Mouse (Mus musculus) frontal cortex, postnatal 25 days (tissue): ENCODE data around the gene Hipk2.

Experiments
- DNase-seq, 2 experiments: peaks; one replicate each; pipeline ENCODE4 v3.0.0; 2022; ENCODE audit warnings: low spot score in 2 of 2

The Hipk2 gene

DNA sequence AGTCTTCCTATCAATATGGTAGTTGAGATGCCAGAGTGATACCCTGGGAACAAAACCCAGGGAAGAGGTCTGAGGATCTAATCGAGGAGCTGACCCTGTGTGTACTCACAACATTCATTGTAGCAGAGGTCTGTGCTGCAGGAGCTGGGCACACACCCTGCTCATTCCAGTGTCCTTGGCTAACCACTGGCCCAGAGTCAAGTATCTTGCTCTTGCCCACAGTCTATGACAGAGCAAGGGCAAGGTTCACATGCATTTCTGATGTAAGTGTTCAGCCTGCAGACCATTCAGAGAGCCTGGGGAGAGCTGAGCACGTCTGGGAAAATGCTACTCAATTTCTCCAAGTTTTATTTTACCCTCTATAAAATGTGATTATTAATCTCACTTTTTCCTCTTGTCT, 122.2 kb downstream of the Hipk2 start:
- DNase-seq, result no peak

DNA sequence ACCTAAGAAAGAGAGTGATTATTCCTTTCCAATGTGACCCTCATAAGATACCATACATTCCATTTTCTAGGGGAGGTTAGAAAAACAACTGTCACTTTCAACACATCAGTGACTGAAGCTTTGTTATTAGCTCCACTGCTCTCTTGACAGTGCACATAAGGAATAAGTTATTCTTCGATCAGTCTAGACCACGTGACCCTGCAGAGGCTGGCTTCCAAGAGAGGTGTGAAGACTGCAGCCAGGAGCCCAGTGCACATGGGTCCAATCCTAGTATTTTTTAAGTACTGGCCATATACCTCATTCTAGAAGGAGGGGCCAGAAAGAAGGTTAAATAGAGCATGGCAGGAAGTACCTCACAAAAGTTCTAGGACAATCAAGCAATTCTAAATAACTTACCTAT, 122.9 kb downstream of the Hipk2 start:
- no peak for DNase-seq

DNA sequence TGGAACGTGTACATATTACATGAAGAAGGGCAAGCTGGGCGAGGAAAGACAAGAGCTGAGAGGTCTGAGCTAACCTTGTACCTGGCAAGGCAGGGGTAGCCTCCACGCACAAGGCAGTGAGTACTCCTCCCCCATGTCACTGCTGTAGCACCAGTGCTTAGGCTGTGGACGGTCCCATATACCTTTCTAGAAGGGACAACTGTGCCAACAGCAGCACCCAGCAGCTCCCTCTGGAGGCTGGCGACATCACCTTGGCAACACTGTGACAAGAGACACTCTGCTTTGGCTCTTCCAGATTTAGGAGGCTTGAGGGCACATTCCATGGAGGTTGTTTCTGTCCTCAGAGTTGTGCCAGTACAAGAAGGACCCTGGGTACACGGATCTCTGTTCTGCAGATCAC, 123.5 kb downstream of the Hipk2 start:
- no peak for DNase-seq

DNA sequence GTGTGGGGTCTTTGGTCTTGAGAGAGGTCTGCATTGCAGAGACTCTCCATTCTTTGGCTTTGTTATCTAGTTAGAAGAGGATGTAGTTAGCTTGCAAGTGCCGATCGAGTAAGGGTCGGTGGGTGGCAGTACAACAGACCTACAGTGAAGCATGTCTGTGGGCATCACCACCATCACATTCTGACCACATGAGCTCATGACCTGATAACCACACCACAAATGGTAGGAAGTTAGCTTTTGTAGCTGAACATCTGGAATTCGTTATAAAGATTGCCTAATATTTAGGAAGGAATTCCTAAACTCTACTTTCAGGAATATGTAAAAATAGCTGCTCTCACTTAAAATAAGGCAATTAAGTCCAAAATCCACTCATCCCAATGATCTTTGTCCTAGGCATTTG, 127.9 kb downstream of the Hipk2 start:
- DNase-seq, result no peak

DNA sequence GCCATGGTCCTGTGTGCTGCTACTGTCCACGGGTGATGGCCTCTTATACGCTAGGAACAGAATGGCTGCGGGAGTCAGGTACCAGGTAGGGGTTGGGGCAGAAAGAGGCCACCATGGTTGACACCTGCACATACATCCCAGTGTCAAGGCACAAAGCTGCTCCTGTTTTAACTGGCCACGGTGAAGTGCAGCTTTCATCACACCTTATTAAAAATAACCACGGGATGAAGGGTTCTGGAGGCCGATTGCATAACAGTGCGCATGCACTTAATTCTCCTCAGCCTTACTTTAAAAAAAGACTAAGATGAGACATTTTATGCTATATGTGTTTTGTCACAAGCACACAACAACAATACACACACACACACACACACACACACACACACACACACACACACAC, 132.6 kb downstream of the Hipk2 start:
- no peak for DNase-seq

DNA sequence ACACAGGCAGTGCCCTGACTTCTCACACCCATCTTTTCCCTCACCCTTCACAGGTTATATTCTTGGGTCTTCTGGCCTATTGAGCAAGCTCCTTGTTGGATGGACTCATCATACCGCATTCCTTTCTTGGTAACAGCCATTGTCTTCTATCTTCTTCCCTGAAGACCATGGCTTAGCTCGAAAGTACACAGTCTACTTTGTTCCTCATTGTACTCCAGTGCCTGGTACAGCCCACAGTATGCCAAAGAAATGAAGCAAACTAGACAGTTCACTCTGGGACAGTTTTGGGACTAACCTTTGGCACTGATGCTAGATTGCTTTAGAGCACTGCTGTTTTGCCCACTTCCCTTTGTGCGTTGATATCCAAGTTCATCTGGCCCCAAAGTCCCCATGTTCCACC, 133.5 kb downstream of the Hipk2 start:
- DNase-seq, result no peak

DNA sequence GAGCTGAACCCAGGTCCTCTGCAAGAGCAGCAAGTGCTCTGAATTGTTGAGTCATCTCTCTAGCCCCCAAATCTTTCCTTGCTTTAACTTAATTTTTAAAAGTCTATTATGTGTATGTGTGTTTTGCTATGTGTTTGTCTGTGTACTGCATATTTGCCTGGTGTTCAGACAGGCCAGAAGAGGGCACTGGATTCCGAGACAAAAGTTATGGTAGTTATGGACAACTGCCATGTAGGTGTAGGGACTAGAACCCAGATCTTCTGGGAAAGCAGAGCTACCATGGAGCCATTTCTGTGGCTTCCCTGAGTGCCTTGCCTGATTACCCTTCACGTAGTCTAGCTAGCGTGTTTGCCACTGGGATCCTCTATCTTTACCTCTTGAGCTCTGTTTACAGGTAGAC, 134.9 kb downstream of the Hipk2 start:
- no peak for DNase-seq

DNA sequence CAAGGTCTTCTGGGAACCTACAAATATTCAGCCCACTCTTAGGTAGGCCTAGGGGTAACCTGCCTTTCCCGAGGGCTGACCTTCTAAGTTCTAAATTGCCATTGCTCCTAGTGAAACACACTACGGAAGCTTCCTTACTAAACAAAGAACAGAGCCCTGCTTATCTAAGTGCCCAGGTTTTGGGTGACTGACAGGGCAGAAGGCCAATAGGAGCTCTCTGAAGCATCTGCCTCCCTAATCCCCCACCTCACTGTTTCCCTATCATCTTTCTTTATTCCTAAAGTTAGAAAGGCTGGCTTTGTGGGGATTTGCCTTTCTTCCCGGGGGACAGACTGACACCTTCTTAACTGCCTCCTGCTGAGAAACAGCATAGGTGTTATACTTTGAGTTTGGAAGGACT, 136.7 kb downstream of the Hipk2 start:
- no peak for DNase-seq

DNA sequence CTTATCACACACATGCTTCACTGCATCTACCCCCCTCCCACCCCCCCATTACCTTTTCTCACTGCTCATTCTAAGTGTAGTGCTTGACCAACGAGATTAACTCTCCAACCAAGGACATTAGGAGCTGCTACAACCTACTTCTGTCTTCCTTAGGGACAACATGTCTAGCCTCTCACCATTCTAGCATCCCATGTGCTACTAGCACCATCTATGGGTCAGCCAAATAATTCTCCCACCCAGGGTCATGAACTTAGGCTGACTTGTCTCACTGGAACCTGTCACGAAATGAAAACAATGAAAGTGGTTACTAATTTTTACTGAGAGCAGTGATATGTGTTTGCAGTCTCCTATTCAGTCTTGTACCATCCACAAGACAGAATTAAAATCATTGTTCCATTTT, 138.2 kb downstream of the Hipk2 start:
- DNase-seq, result no peak

DNA sequence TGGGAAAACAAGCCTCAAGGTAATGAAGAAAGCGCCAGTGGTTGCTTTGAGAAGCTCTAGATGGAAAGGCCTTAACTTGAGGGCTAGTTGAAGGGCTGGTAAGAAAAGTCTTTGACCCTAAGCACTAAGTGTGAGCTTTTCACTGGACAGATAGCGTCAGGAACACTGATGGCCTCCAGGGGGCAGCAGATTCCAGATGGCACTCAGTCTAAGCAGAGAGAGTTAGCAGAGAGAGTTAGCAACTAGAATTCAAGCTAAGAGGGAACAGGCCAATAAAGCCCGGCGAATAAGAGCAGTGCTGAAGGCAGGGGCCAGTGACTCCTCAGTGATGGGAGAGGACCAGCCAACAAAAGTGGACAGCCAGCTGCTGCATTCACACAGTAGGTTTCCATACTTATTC, 139.7 kb downstream of the Hipk2 start:
- DNase-seq, result peak; percentile 68 to 74

DNA sequence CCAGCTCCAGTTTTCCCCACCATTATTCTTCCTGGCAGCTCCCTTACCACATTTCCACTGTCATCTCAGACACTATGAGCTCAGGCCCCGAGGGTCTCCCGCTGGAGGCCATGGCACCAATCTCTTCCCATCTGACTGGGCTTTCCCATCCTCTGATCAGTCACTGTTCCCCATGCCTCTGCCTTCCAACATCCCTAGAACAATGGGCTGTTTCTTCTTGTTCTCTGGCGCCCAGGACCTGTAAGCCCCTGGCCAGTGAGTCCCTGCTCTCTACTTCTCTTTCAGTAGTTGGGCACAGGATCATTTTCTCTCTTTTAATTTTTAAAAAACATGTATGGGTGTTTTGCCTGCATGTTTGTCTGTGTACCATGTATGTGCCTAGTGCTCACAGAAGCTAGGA, 143.3 kb downstream of the Hipk2 start:
- DNase-seq, result no peak

DNA sequence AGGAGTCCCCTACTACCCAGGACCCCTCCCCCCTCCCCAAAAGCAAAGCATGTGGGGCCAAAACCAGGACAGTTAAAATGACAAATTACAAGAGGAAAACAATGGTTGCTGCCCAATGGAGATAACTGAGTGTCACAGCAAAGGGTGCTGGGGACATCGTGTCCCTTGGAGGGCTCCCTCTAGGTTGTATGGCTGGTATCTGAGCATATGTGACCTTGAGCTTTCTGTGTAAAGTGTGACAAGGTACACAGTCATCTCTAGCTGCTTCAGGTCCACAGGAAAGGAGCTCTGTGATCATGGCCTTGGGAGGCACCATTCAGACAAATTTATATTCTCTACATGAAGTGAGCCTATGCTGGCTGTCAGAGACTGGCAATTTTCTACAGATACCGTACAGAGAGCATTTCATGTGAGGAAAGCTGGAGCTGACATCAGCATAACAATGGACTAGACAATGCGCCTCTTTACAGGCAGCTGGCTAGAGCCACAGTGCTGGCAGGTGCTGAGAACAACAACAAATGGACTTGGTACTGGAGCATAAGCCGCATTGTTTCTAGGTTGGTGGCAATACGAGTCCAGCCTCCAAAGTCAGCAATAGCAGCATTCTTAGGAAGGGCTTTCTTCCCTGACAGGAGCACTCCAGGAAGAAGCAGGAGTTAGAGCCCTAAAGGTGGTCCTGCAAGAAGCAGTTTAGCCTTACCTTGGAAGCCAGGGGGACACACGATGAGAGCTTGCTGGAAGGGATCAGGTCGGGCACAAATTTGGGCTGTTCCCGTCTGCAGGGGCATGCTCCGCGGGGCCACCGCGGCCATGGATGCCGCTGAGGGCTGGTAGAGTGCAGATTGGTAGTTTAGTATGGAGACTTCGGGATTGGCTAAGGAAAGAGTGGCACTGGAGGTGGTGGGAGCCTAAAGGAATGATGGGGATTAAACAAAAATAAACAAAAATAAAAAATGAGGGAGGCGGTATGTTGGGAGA, 145.5 kb downstream of the Hipk2 start:
- no peak for DNase-seq

DNA sequence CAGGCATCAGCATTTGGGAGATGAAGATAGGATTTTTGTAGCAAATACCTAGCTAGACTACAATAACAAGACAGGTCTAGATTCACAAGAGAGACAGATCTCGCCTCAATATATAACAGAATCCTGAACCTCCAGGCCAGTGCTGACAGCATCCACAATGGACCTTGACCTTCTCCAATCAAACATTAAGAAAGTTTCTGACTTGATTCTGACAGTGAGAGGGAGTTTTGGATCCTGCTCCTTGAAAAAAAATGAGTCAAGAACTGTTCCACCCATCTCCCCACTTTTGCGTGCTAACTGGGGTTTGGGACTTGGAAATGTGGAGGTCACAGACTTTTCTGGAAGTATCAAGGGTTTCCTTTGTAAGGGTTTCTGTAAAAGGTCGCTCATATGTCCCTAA, 150.4 kb downstream of the Hipk2 start:
- no peak for DNase-seq

DNA sequence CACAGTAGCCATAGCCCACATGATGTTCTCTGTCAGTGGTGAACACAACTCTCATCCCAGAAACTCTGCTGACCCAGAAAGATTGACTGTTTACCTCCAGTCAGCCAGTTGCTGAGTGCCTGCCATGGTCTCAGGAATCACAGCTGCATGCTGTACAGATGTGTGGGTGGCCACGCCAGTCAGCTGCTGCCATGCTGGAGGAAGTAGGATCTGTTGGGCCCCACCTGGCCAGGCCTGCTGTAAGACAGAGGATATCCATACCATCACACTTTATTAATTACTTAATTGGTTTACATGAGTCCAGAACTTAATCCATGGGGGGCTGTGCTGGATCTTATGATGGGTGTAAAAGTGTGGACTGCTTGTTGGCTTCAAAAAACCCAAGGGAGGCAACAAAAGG, 154.6 kb downstream of the Hipk2 start:
- DNase-seq, result no peak

DNA sequence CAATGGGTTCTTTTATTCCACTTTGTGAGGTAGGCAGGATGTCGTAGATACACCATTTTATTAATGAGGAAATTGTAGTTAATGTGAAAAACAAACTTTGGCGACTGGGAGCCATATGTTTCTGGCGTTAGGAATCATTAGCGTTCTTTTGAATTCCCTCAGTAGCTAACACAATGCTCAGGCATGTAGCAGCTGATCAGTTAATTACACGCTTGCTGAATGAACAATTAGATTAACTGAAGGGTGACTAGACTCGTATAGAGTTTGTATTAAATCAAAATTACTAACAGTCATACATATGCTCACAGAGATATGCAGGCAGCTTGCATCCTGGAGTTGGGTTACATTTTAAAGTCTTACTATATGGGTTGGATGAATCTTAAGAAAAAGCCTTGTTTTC, 156.7 kb downstream of the Hipk2 start:
- no peak for DNase-seq

DNA sequence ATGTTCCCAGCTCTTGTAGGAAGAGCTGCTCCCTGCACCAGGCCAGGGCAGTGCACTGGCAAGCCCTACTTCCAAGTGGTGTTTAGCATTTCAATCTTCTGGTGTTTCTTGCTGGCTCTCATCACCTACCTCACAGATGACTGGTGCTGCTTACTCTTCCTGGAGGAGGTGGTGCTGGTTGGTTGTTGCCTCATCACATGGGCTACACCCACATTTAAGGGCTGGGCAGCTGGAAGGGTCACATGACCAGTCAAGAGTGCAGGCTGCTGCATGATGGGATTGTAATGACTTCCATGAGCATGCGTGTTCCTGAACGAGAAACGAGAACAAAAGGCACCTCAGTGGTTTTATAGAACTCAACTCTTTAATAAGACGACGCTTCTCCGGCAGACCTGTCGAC, 157.3 kb downstream of the Hipk2 start:
- no peak for DNase-seq

DNA sequence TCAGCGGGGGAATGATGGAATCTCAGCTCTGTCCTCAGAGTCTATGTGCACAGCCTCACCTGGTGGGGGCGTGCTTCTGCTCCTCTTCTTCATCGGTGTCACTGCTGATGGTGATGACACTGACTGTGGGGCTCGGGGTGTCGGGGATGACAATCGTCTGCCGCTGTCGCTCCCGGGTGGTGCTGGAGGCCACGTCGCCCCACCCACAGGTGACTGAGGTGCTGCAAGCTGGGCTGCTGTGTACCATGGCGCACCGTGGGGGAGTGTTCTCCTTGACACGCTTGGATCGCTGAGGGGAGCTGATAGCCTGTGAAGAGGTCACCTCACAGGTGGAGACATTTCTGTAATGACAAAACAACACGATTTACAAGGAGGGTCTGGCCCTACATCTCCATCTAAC, 160.1 kb downstream of the Hipk2 start:
- DNase-seq, result no peak

DNA sequence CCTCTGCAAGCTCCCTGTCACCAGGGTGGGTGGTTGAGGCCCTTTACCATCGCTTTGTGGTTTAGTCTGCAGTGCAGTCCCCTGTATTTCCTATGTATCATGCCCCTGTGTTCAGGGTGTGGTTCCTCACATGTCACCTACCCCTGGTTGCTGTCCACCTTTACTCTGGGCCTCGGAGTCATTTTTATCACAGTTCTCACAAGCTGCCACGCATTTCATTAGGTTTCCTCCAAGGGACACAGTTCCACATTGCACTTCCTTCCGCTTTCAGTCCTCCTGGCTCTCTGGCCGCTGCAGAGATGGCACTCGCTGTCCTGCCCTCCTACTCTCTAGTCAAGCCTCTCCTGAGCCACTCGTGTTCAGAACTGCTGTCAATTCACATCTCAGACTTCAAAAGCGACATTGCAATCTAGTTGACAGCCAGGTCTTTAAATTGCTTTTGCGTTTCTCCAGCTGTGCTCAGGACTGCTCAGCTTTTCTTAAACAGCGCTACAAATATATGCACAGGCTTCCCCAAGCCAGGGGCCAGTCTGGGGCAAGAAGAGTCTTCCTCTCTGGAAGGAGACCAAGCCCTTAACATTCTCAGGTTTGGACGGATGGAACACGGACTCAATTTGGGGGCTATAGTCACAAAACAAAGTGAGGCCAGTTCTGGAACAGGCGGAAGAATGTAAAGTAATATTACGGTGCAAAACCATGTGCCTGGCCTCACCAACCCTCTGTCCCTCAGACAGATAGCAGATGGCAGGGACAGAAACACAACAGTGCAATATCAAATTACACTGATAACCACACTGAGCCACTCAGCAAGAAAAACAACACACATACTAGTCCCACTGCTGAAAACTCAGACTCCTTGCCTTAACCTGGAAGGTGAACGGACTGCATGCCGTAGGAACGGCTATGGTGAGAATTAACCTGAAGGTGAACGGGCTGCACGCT, 161.7 kb downstream of the Hipk2 start:
- DNase-seq, result no peak

DNA sequence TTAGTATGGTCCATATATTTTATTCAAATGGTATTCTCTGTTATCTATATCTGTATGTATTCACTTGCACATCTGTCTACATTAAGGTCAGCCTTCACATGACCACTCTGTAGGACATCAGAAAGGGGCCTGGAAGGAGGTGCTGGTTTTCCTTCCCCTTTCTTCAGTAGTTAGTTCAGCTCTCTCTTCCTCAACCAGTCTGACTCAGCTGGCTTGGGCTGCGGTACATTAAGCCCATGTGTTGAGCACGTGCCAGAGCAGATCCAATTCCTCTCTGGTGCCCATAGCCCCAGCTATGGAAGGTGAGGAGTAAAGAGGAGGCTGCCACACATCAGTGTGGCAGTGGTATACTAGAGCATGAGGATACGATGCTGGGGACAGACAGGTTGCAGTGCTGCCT, 165.5 kb downstream of the Hipk2 start:
- no peak for DNase-seq

DNA sequence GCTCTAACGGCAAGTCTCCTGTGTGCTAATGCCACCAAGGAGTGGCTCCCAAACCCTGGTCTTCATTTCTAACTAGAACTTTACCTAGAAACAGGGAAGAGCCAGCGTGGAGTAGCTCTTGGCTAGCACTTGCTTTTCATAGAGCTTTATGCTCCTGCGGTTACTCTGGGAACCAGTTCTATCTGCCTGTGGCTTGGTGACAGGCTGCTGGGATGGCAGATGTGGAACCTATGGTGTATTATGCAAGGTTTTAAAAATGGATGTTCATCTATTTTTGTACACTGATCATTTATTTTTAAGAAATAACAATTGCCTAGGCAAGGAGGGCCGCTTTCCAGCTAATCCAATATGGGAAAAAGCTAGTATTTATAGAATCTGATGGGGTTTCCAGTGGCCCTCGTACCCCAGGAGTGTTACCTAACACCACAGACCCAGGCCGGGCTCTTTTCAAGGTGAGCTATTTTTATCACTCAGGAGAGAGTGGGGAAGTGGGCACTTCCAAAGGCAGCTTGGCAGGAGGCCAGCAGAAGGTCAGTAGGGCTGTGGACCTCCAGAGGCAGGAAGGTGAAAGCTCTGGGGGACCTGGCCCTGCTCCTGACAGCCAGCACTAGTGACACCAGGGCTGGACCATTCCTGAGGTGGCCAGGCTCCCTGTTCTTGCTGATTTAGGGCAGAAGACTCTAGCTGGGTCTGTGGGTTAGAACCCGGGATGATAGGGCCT, 171.5 kb downstream of the Hipk2 start:
- DNase-seq, result no peak

DNA sequence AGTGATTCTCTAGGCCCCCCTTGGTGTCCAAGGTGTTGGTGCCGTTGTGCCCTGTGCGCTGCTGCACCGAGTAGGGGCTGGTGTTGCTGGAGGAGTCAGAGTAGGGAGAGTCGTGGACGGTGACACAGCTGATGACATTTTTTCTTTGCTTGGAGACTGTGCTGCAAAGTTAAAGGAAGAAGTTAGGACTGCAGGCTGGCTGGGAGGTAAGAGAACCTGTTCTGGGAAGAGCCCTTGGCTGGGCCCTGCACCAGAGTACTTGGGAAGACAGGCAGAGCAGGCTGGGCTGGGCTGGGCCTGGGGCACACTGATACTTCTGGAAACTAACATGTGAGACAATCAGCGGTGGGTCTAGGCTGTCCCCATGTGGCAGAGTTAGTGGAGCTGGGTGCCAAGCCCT, 172.4 kb downstream of the Hipk2 start:
- no peak for DNase-seq

DNA sequence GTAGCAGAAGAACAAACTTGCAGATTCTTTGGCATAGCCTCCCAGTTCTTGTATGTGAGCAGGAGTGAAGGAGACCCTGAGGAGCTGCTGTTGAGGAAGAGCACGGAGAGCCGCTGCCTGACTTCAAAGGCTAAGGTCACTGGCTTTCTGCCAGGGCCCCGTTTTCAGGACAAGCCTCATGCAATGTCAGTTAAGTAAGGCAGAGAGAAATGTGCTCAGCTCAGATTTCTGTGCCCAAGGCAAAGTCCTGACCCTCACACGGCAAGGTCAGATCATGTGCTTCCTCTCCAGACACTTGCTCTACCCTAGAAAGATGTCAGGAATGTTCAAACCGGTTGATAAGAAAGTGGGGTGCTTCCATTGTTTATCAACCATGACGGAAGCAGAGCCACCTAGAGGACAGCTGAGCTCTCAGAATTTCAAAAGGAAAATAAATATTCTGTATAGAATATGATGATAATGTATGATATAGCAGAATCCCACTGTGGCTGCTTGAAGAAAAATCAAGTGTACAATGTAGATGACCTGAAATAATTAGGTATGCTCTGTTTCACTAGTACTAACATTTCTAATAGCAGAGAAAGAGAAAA, 173.1 kb downstream of the Hipk2 start:
- DNase-seq, result no peak
